Mouse (Mus musculus): ENCODE measurements around the gene Rbfox2.

DNA sequence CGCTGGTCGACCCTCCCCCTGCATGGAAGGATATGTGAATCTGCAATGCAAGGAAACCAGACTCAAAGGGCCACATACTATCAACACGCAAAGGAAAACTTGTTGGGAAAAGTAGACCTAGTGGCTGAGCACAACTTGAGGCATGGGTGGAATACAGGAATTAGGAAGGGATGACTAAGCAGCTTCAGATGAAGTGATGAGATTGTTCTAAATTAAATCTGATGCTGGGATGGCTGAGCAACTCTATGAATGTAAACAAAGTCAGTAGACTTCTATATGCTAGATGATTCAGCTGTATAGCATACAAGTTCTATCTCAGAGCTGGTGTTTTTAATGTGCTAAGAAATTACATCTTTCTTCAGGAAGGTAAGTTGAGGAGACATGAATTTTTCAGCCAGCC is 88.8 kb downstream of the Rbfox2 start:
- no peak for TF ChIP-seq CTCF (IDR thresholded peaks at IDR 0.05; ENCODE audit: borderline replicate concordance, insufficient read depth, low read length)
- no peak for TF ChIP-seq POLR2A (IDR thresholded peaks at IDR 0.05; ENCODE audit: low read depth, low read length)
